Mouse (Mus musculus): Measurements from ENCODE around the gene Rad54l. TPM values are rescaled to one million over a fixed set of nuclear protein-coding genes. Genes with fewer than 3 reads are reported as not detected.
A peak's percentile ranks its signal among the peaks of the same experiment; 100 is the strongest.

The Rad54l gene
- polyA plus RNA-seq (2014; fragmentation: Nextera tagmentation; extraction: Ambion mirVana) = 5.3 and 10.5 TPM in 2 replicates

DNA sequence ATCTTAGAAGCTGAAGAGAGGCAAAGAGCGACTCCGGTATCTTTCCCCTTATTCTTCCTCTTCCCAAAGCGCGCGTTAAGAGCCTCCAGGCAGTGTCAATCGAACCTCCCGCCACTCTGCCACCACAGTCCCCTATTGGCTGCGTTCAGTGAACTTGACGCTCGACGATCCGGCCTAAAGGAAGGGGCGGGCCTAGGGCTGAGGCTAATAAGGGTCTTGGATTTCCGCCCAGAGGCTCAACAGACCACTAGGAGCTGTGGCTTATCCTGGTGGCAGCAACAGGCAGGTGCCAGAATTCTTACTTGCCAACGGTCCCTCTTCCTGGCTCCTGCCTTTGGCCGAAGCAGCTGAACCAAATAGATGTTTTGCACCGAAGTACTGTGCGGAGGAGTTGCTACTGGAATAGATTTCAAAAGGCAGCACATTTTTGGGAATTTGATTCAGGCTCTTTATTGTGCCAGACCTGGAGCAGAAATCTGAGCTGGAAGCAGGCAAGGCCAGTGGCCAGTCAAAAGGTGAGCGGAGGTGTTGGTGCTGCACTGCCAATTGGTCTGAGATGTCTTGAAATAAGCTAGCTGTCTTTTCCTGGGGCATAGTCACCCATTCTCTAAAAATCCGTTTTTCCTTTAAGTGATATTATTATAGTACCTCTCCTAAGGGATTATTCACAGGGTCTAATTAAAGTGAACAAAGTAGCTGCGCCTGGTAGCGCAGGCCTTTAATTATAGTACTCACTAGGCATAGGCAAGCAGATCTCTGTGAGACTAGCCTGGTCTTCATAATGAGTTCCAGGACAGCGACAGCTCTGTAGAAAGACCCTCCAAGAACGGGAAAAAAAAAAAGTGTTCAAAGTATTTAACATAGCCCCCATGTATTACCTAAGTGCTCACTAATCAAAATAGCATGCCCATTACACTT is at the start of gene Rad54l, which contains the start of gene Pomgnt1:
Gene Rad54l, minus strand, starts transcription at position 89 of the 918 bp plus-strand sequence.
Gene Pomgnt1, plus strand, starts transcription at position 239 of the 918 bp plus-strand sequence.
- peaks cover 9% of the 10 kb centered on the region for H3K4me1 ChIP-seq (ENCODE audit: control insufficient read depth, insufficient read depth, low read length)
- H3K9ac ChIP-seq (replicated peaks; ENCODE audit: low read length) = peak within 1 kb of the TSS; percentile 55
- H3K4me3 ChIP-seq (replicated peaks; ENCODE audit: low read depth, low read length) = peak within 1 kb of the TSS; percentile 49
- DNase-seq = peak; percentile 96
- H3K36me3 ChIP-seq (ENCODE audit: control insufficient read depth, insufficient read depth, low read length) = no peaks in the 10 kb centered on the region
- WGBS = 5% methylated on average over 24 of the region's 24 CpGs
- H3K4me2 ChIP-seq (ENCODE audit: low read length) = peak within 1 kb of the TSS; percentile 63
- H3K27ac ChIP-seq (replicated peaks; ENCODE audit: low read depth, low read length) = peak within 1 kb of the TSS; percentile 53; the same call in 1 of the 2 replicates
- no peaks in the 10 kb centered on the region for H3K27me3 ChIP-seq (ENCODE audit: control insufficient read depth, insufficient read depth, low read length)
- ATAC-seq (ENCODE audit: low FRiP score, low TSS enrichment) = peak; percentile 96
- no peaks in the 10 kb centered on the region for H3K9me3 ChIP-seq (ENCODE audit: control insufficient read depth, low read length)

DNA sequence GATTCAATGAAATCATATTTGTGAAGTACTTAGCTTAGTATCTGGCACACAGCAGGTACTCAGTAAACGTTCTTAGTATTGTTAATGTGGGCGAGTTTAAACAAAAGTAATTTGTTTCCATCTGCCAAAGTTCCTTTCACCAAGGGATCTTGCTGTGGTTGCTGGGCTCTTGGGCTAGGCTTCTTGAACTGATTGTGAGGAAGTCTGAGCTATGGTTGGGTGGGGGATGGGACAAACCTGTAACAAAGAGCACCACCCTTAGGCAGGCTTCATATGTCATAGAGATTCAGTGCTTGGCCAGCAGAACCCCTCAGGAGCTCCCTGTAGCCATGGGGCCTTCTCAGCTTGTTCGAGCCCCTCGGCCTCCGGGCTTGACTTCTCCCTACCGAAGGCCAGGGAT is 49.6 kb upstream of the Rad54l start, which contains the start of the genes 1700042G07Rik and Gm49337:
Gene 1700042G07Rik, plus strand, starts transcription at position 301 of the 400 bp plus-strand sequence.
Gene Gm49337, plus strand, starts transcription at position 313 of the 400 bp plus-strand sequence.
- DNase-seq = no peak
- WGBS = 90% methylated on average over 6 of the region's 6 CpGs
- Histone ChIP-seq H3K27me3 (ENCODE audit: control insufficient read depth, insufficient read depth, low read length) (no peaks in the 10 kb centered on the region), H3K4me2 (ENCODE audit: low read length) (no peak within 1 kb of the TSS), H3K36me3 (ENCODE audit: control insufficient read depth, insufficient read depth, low read length) (no peaks in the 10 kb centered on the region), H3K4me1 (ENCODE audit: control insufficient read depth, insufficient read depth, low read length) (peaks cover 19% of the 10 kb centered on the region; the same call in 1 of the 2 replicates), H3K27ac (replicated peaks; ENCODE audit: low read depth, low read length) (no peak within 1 kb of the TSS), H3K9me3 (ENCODE audit: control insufficient read depth, low read length) (no peaks in the 10 kb centered on the region), H3K4me3 (replicated peaks; ENCODE audit: low read depth, low read length) (no peak within 1 kb of the TSS), H3K9ac (replicated peaks; ENCODE audit: low read length) (no peak within 1 kb of the TSS)
- no peak for ATAC-seq (ENCODE audit: low FRiP score, low TSS enrichment)

DNA sequence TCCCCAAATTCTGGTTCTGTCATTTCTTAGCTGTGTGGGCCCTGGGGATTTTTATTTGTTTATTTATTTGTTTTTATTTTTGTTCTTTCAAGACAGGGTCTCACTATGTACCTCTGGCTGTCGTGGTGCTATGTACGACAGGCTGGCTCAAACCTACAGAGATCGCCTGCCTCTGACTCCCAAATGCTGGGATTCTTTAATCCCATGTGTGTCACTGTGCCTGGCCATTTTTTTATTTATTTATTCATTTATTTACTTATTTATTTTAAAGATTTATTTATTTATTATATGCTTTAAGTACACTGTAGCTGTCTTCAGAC is 45.8 kb upstream of the Rad54l start:
- DNase-seq (no peak), ATAC-seq (ENCODE audit: low FRiP score, low TSS enrichment) (peak; percentile 37)
- WGBS = 70% methylated on average over 3 of the region's 3 CpGs
- H3K9ac ChIP-seq (replicated peaks; ENCODE audit: low read length) = no peak overlapping the region
- H3K4me2 ChIP-seq (ENCODE audit: low read length) = no peak overlapping the region
- no peaks in the 10 kb centered on the region for H3K9me3 ChIP-seq (ENCODE audit: control insufficient read depth, low read length)
- no peaks in the 10 kb centered on the region for H3K27me3 ChIP-seq (ENCODE audit: control insufficient read depth, insufficient read depth, low read length)
- H3K27ac ChIP-seq (replicated peaks; ENCODE audit: low read depth, low read length) = no peak overlapping the region
- H3K4me1 ChIP-seq (ENCODE audit: control insufficient read depth, insufficient read depth, low read length) = no peaks in the 10 kb centered on the region
- no peak overlapping the region for H3K4me3 ChIP-seq (replicated peaks; ENCODE audit: low read depth, low read length)
- no peaks in the 10 kb centered on the region for H3K36me3 ChIP-seq (ENCODE audit: control insufficient read depth, insufficient read depth, low read length)

DNA sequence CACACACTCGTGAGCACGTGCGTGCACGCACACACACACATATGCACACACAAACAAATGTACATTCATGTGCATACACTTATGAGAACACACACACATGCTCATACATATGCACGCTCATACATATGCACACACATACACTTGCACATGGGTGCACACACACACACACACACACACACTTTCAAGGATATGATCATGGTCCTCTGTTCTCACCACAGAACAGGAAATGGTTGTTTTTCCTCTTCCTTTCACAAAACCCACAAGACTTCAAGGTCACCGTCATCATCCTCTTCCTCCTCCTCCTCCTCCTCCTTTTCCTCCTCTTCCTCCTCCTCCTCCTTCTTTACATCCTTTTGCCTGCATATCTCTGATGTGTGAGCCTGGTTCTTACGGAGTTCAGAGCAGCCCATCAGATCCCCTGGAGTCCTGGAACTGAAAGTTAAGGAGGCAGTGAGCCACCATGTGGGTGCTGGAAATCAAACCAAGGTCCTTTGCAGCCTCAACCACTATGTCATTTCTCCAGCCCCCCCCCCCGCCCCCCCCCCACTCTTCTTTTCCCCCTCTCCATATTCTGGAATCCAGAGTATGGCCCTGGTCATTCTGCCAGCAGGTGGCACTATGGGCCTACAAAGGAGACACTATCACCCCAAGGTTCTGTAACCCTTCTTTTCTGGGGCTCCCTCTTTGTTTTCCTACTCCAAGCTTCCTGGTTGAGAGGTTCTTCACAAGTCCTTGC is 45.3 kb upstream of the Rad54l start:
- DNase-seq (peak; percentile 86), ATAC-seq (ENCODE audit: low FRiP score, low TSS enrichment) (peak; percentile 66)
- no peaks in the 10 kb centered on the region for H3K4me1 ChIP-seq (ENCODE audit: control insufficient read depth, insufficient read depth, low read length)
- 75% methylated on average over 8 of the region's 8 CpGs for WGBS
- H3K4me3 ChIP-seq (replicated peaks; ENCODE audit: low read depth, low read length) = no peak overlapping the region
- H3K9ac ChIP-seq (replicated peaks; ENCODE audit: low read length) = no peak overlapping the region
- H3K9me3 ChIP-seq (ENCODE audit: control insufficient read depth, low read length) = no peaks in the 10 kb centered on the region
- H3K36me3 ChIP-seq (ENCODE audit: control insufficient read depth, insufficient read depth, low read length) = no peaks in the 10 kb centered on the region
- no peaks in the 10 kb centered on the region for H3K27me3 ChIP-seq (ENCODE audit: control insufficient read depth, insufficient read depth, low read length)
- H3K27ac ChIP-seq (replicated peaks; ENCODE audit: low read depth, low read length) = no peak overlapping the region
- H3K4me2 ChIP-seq (ENCODE audit: low read length) = no peak overlapping the region

DNA sequence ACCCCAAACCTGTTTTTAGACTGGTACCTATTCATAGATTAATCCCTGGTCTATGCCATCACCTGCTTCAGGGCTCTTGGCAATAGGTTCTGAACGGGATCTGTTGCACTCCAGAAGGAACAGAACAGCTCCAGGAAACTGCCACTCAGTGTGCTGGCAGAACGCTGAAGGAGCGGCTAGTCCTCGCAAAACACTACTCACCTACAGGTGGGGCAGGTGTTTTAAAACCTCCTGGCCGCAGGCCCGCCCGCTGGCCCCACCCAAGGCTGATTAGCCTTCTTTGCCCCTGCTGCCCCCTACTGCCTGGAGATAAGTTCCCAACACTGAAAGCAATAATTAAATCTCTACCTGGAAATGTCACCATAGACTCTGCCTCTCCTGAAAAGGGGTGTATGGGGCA is 43.9 kb upstream of the Rad54l start, which contains the start of gene Tspan1:
Gene Tspan1, minus strand, starts transcription at position 198 of the 400 bp plus-strand sequence.
- no peak for DNase-seq
- Histone ChIP-seq H3K27ac (replicated peaks; ENCODE audit: low read depth, low read length) (no peak within 1 kb of the TSS), H3K27me3 (ENCODE audit: control insufficient read depth, insufficient read depth, low read length) (no peaks in the 10 kb centered on the region), H3K4me3 (replicated peaks; ENCODE audit: low read depth, low read length) (no peak within 1 kb of the TSS), H3K4me1 (ENCODE audit: control insufficient read depth, insufficient read depth, low read length) (no peaks in the 10 kb centered on the region), H3K9me3 (ENCODE audit: control insufficient read depth, low read length) (no peaks in the 10 kb centered on the region), H3K4me2 (ENCODE audit: low read length) (no peak within 1 kb of the TSS), H3K36me3 (ENCODE audit: control insufficient read depth, insufficient read depth, low read length) (no peaks in the 10 kb centered on the region), H3K9ac (replicated peaks; ENCODE audit: low read length) (no peak within 1 kb of the TSS)
- no peak for ATAC-seq (ENCODE audit: low FRiP score, low TSS enrichment)
- WGBS = 28% methylated on average over 7 of the region's 7 CpGs

DNA sequence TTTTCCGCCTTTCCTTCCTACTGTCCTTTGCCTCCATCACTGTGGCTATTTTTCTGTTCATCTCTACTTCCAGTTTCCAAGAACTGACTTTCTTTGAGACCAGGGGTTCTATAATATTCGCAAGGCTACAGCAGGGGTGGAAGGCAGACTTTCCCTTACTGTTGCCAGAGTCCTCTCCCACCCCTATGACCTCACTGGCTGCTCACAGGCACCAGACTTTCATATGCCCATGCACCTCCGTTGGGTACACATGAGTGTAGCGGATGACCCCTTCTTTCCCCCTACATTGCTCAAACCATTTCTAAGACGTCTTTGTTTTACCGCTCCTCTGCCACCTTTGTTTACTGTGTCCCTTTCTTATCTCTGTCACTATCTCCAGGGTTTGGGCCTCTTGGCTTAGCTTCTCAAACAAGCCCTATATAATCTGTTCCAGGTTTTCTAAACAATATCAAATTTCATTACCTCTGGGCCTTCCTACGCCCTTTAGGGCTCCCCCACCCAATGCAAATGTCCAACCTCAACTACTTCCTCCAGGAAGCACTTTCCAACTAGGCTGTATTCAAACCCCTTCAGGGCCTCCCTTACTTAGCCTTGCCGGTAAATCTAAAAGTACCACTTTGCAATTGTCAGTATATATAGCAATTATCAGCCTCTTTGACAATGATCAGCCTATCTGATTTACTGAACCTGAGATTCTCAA is 42.4 kb upstream of the Rad54l start:
- Histone ChIP-seq H3K27ac (replicated peaks; ENCODE audit: low read depth, low read length) (no peak overlapping the region), H3K9ac (replicated peaks; ENCODE audit: low read length) (no peak overlapping the region), H3K4me2 (ENCODE audit: low read length) (no peak overlapping the region), H3K4me1 (ENCODE audit: control insufficient read depth, insufficient read depth, low read length) (no peaks in the 10 kb centered on the region), H3K4me3 (replicated peaks; ENCODE audit: low read depth, low read length) (no peak overlapping the region), H3K27me3 (ENCODE audit: control insufficient read depth, insufficient read depth, low read length) (no peaks in the 10 kb centered on the region), H3K9me3 (ENCODE audit: control insufficient read depth, low read length) (no peaks in the 10 kb centered on the region), H3K36me3 (ENCODE audit: control insufficient read depth, insufficient read depth, low read length) (no peaks in the 10 kb centered on the region)
- ATAC-seq (ENCODE audit: low FRiP score, low TSS enrichment) = no peak
- no peak for DNase-seq
- WGBS = 84% methylated on average over 8 of the region's 8 CpGs

DNA sequence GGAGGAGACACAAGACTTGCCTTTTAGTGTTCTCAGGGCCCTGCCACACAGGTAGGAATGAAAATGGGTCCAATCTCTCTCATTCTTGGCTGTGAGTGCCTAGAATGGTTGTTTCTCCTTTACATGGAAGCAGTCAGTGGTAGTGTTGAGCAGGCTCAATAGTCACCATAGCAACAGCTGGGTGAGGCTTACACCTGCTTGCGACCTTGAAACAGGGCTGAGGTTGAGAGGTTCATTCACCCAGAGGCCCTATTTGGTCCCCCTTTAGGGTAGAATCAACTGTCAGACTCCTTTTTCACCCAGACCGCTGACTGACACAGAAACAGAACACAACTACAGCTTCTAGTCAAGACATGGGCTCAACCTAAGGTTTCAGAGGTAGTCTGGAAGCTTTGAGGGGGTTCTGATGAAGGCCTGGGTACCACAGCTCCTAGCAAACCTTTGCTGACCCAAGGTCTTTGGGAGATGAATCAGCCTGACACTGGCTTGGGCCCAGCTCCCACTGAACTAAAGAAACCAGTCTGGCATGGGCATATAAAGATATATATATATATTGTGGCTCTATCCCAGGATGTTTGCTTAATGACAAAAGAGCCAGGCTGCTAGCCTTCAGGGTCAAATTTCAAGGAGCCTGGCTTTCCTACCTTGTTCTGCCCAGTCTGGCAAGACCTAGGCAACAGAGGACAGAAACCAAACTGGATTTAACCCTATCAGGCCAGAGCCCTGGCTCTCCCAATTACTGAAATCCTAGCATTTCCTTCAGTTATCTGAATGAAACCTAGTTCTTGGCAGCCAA is 41.5 kb upstream of the Rad54l start:
- Histone ChIP-seq H3K4me1 (ENCODE audit: control insufficient read depth, insufficient read depth, low read length) (no peaks in the 10 kb centered on the region), H3K27ac (replicated peaks; ENCODE audit: low read depth, low read length) (no peak overlapping the region), H3K9ac (replicated peaks; ENCODE audit: low read length) (no peak overlapping the region), H3K9me3 (ENCODE audit: control insufficient read depth, low read length) (no peaks in the 10 kb centered on the region), H3K4me2 (ENCODE audit: low read length) (no peak overlapping the region), H3K27me3 (ENCODE audit: control insufficient read depth, insufficient read depth, low read length) (no peaks in the 10 kb centered on the region), H3K36me3 (ENCODE audit: control insufficient read depth, insufficient read depth, low read length) (no peaks in the 10 kb centered on the region), H3K4me3 (replicated peaks; ENCODE audit: low read depth, low read length) (no peak overlapping the region)
- WGBS = 85% methylated on average over 2 of the region's 2 CpGs
- DNase-seq = no peak
- no peak for ATAC-seq (ENCODE audit: low FRiP score, low TSS enrichment)

DNA sequence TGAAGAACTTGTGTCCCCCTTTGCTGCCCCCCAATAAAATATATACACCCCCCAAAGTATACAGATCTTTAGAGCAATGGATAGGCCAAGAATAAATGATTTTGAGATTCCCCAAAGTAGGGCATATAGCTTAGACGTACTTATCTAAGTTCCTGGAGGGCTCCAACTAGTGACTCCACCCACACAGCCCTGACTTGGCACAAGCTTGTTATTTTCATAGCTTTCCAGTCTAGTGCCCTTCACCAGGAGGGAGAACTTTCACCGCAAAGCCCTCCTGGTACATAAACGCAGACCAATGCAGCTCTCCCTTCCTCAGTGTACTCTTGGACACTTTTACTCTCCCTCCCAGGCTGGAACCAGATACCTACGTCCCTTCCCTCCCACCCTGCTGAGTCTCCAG is 38.7 kb upstream of the Rad54l start:
- no peak for ATAC-seq (ENCODE audit: low FRiP score, low TSS enrichment)
- no peak overlapping the region for H3K9ac ChIP-seq (replicated peaks; ENCODE audit: low read length)
- WGBS = 84% methylated on average over 4 of the region's 4 CpGs

More for the DNA sequence above, 38.7 kb upstream of the Rad54l start:
- H3K27me3 ChIP-seq (ENCODE audit: control insufficient read depth, insufficient read depth, low read length) = no peaks in the 10 kb centered on the region
- H3K4me2 ChIP-seq (ENCODE audit: low read length) = no peak overlapping the region
- H3K27ac ChIP-seq (replicated peaks; ENCODE audit: low read depth, low read length) = no peak overlapping the region
- DNase-seq = no peak
- no peak overlapping the region for H3K4me3 ChIP-seq (replicated peaks; ENCODE audit: low read depth, low read length)
- H3K36me3 ChIP-seq (ENCODE audit: control insufficient read depth, insufficient read depth, low read length) = peaks cover 21% of the 10 kb centered on the region
- no peaks in the 10 kb centered on the region for H3K4me1 ChIP-seq (ENCODE audit: control insufficient read depth, insufficient read depth, low read length)
- H3K9me3 ChIP-seq (ENCODE audit: control insufficient read depth, low read length) = no peaks in the 10 kb centered on the region

Data from midbrain, embryonic 14.5 days (tissue).